Mouse (Mus musculus) heart, embryonic 14.5 days (tissue): ENCODE results near the gene Ngrn. TPM values are rescaled to one million over a fixed set of nuclear protein-coding genes. Genes with fewer than 3 reads are reported as not detected.
A peak's percentile ranks its signal among the peaks of the same experiment; 100 is the strongest.

Source experiments
- ATAC-seq: fragments of 200-750 bp; cut with Nextera tagmentation; 2 replicates; pipeline ENCODE4 v1.8.0; 2017; ENCODE audit warnings: low read depth, moderate TSS enrichment; ENCODE audit not compliant: insufficient number of reproducible peaks, insufficient read depth, low FRiP score
- H3K27ac ChIP-seq, 2 experiments: fragments of 200-500 bp in 1 of 2; fragments of 300-500 bp in 1 of 2; sonication (generic) in 1 of 2; replicated peaks in 1 of 2; 2 replicates each; pipeline ENCODE4 v1.5.1; 2012 to 2014; ENCODE audit warnings: low read depth in 2 of 2, low read length in 2 of 2, control low read depth in 1 of 2, mild to moderate bottlenecking in 1 of 2, mixed read lengths in 1 of 2; ENCODE audit not compliant: control insufficient read depth in 1 of 2, insufficient read depth in 1 of 2
- H3K27me3 ChIP-seq: fragments of 300-500 bp; sonication (generic); 2 replicates; pipeline ENCODE4 v1.6.1; 2014; ENCODE audit warnings: mild to moderate bottlenecking, low read length, control low read depth; ENCODE audit not compliant: control insufficient read depth, insufficient read depth
- H3K36me3 ChIP-seq: fragments of 300-500 bp; sonication (generic); 2 replicates; pipeline ENCODE4 v1.6.1; 2014; ENCODE audit warnings: mild to moderate bottlenecking, control low read depth, low read length, mixed read lengths; ENCODE audit not compliant: control insufficient read depth, insufficient read depth
- H3K4me1 ChIP-seq, 2 experiments: fragments of 200-500 bp in 1 of 2; fragments of 300-500 bp in 1 of 2; sonication (generic) in 1 of 2; 2 replicates each; pipeline ENCODE4 v1.6.1; 2012 to 2014; ENCODE audit warnings: low read length in 2 of 2, control low read depth in 1 of 2, mixed read lengths in 1 of 2; ENCODE audit not compliant: control insufficient read depth in 2 of 2, insufficient read depth in 2 of 2
- H3K4me2 ChIP-seq: fragments of 300-500 bp; sonication (generic); 2 replicates; pipeline ENCODE4 v1.6.1; 2014; ENCODE audit warnings: mild to moderate bottlenecking, low read length
- H3K4me3 ChIP-seq, 2 experiments: fragments of 200-500 bp in 1 of 2; fragments of 300-500 bp in 1 of 2; sonication (generic) in 1 of 2; 2 replicates each; pipeline ENCODE4 v1.5.1; 2012 to 2014; ENCODE audit warnings: low read length in 2 of 2, mild to moderate bottlenecking in 2 of 2, control low read depth in 1 of 2, low read depth in 1 of 2, moderate library complexity in 1 of 2; ENCODE audit not compliant: control insufficient read depth in 1 of 2, insufficient read depth in 1 of 2
- H3K9ac ChIP-seq: fragments of 300-500 bp; sonication (generic); 2 replicates; pipeline ENCODE4 v1.6.1; 2014; ENCODE audit warnings: mild to moderate bottlenecking, low read length
- H3K9me3 ChIP-seq: fragments of 300-500 bp; sonication (generic); 2 replicates; pipeline ENCODE4 v1.6.1; 2016; ENCODE audit warnings: low read length, control low read depth; ENCODE audit not compliant: control insufficient read depth
- WGBS: fragments of 180-500 bp; shearing (Covaris S2); extraction: QIAGEN DNeasy Blood & Tissue Kit; methylation state at CpG from one replicate; pipeline ENCODE4 v1.1.7; 2014; 5-methylcytosine and 5-hydroxymethylcytosine counted together
- polyA plus RNA-seq: library from polyadenylated mRNA; unstranded; fragments of >200 nt; fragmentation: Nextera tagmentation; extraction: Ambion mirVana; gene quantifications from 2 replicates; pipeline ENCODE4 v1.2.1, GENCODE M21; 2014

Ngrn gene
- polyA plus RNA-seq, 1 experiment from 2014 or later, result 42.8 TPM

DNA sequence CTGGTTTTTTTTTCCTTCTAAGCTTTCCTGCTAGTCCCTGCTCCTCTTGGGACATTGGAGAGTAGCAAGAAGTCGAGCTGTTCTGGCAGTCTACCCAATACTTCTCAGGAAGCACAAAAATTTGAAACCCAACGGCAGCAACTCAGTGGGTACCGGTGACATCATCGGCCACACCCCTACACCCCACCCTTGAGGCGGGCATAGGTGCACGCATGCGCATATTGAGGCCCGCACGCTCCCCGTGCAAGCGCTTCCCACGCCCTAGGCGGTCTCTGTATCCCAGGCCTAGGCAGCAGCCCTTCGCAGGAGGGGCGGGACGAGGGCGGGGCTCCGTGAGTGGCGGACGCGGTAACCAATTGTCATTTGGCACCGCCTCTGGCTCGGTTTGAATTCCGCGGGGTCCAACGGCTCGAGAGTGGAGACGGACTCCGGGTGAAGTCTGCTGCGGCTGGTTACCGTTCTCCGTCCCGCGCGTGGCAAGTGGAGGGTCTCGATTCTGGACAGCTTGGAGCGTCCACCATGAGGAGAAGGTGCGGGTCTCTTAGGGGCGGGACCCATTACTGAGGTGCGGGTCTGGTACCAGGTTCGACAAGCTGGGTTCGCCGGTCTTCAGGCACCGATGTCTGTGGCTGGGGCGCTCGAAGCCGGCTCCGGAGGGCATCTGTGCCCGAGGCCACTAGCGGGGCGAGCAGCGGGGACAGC lies 33.2 kb downstream of the Ngrn start, which contains the start of gene Prc1:
Prc1 (plus strand) TSS at position 389 of the 702 bp plus-strand sequence.
- Histone ChIP-seq H3K4me2 (peak within 1 kb of the TSS; percentile 77), H3K9ac (peak within 1 kb of the TSS; percentile 91), H3K36me3 (peaks cover 26% of the 10 kb centered on the region), H3K4me1 (peaks cover 5 to 22% of the 10 kb centered on the region in 2 experiments), H3K9me3 (no peaks in the 10 kb centered on the region), H3K27ac (peak within 1 kb of the TSS; percentile 74 to 88), H3K4me3 (peak within 1 kb of the TSS; percentile 89 to 90), H3K27me3 (no peaks in the 10 kb centered on the region)
- peak; percentile 100 for ATAC-seq
- under 1% methylated on average over 52 of the region's 52 CpGs for WGBS

DNA sequence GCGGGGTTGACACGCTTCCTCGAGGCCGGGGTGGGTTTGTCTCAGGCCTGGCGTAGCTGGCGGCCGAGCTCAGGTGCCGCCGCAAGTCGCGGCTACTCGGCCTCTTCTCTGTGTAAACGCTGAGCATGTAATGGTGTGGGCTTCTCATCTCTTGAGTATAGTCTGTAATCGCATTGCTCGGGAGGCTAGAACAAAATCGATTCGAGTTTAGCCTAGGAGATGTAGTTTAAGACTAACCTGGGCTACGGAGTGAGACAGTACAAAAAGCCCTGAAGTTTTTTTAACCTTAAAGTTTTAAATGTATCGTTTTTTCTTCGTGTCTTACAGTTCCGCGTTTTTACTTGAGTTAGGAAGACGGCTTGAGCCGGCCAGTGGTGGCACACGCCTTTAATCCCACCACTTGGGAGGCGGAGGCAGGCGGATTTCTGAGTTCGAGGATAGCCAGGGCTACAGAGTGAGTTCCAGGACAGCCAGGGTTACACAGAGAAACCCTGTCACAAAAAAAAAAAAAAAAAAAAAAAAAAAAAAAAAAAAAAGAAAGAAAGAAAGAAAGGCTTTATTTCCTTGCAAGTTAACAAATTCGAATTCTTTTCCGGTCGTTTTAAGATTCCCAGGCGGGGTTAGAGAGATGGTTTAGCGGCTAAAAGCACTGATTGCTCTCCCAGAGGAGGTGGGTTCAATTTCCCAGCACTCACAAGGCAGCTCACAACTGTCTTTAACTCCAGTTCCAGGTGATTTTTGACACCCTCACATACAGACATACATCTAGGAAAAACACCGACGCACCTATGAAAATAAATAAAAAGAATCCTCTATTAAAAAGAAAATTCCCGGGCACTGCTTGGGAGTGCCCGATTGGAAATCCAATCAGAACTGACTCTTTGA lies 34.0 kb downstream of the Ngrn start:
- H3K27ac ChIP-seq, result peak overlapping the region; percentile 74 to 88
- no peaks in the 10 kb centered on the region for H3K27me3 ChIP-seq
- H3K4me2 ChIP-seq, result peak overlapping the region; percentile 77
- peak overlapping the region; percentile 91 for H3K9ac ChIP-seq
- H3K4me1 ChIP-seq, result peaks cover 5 to 22% of the 10 kb centered on the region in 2 experiments
- ATAC-seq, result peak; percentile 51
- H3K36me3 ChIP-seq, result peaks cover 27% of the 10 kb centered on the region
- H3K9me3 ChIP-seq, result no peaks in the 10 kb centered on the region
- WGBS, result 8% methylated on average over 37 of the region's 37 CpGs
- H3K4me3 ChIP-seq, result peak overlapping the region; percentile 89 to 90

GRCm38 (mm10) chr7:80296462-80296861 lies 35.4 kb downstream of the Ngrn start:
- Histone ChIP-seq H3K27me3 (no peaks in the 10 kb centered on the region), H3K4me1 (peaks cover 5 to 22% of the 10 kb centered on the region in 2 experiments), H3K4me3 (no peak overlapping the region), H3K36me3 (peaks cover 31% of the 10 kb centered on the region), H3K9ac (no peak overlapping the region), H3K9me3 (no peaks in the 10 kb centered on the region), H3K4me2 (peak overlapping the region; percentile 77), H3K27ac (no peak overlapping the region)
- 94% methylated on average over 6 of the region's 6 CpGs for WGBS
- ATAC-seq, result no peak

- Histone ChIP-seq H3K9me3 (no peaks in the 10 kb centered on the region), H3K9ac (no peak overlapping the region), H3K27ac (no peak overlapping the region), H3K4me3 (no peak overlapping the region), H3K27me3 (no peaks in the 10 kb centered on the region), H3K4me1 (peaks cover 5 to 22% of the 10 kb centered on the region in 2 experiments), H3K36me3 (peaks cover 35% of the 10 kb centered on the region), H3K4me2 (no peak overlapping the region; the same call in 1 of the 2 replicates)
- WGBS, result 59% methylated on average over 3 of the region's 3 CpGs
- no peak for ATAC-seq
Measured at GRCm38 (mm10) chr7:80297041-80297440, 36.0 kb downstream of the Ngrn start.

DNA sequence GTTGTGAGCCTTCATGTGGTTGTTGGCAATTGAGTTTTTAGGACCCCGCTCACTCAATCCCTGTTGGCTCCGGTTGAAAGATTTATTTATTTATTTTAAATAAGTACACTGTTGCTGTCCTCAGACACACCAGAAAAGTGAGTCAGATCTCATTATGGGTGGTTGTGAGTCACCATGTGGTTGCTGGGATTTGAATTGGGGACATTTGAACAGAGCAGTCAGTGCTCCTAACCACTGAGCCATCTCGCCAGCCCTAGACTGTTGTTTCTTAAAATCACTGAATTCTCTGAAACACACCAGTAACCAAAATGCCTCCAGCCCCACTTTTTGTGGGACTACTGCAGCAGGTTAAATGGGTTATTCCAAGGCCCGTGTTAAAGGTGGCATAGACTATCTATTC lies 37.7 kb downstream of the Ngrn start:
- H3K4me3 ChIP-seq, result no peak overlapping the region
- ATAC-seq, result no peak
- no peak overlapping the region for H3K4me2 ChIP-seq
- H3K4me1 ChIP-seq, result peaks cover 5 to 22% of the 10 kb centered on the region in 2 experiments
- no peak overlapping the region for H3K27ac ChIP-seq
- 97% methylated on average over 4 of the region's 4 CpGs for WGBS
- no peak overlapping the region for H3K9ac ChIP-seq
- peaks cover 50% of the 10 kb centered on the region for H3K36me3 ChIP-seq
- H3K9me3 ChIP-seq, result no peaks in the 10 kb centered on the region
- H3K27me3 ChIP-seq, result no peaks in the 10 kb centered on the region

DNA sequence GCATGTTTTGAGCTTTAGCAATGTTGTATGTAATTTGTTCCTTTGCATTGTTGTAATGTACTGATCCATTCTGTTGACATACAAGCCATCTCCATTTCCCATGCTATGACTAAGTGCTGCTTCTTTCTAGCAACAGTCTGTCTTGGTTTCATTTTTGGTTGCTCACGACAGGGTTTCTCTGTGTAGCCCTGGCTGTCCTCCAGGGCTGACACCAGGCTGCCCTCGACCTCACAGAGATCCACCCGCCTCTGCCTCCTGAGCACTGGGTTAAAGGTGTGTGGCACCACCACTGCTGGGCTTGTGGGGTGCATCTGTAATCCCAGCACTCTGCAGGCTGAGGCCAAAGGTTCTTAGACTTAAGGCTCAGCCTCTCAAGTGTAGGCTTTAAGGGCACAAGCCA lies 38.6 kb downstream of the Ngrn start:
- no peaks in the 10 kb centered on the region for H3K27me3 ChIP-seq
- no peak overlapping the region for H3K4me3 ChIP-seq
- no peak overlapping the region for H3K27ac ChIP-seq
- no peak for ATAC-seq
- no peak overlapping the region for H3K4me2 ChIP-seq
- H3K9me3 ChIP-seq, result no peaks in the 10 kb centered on the region
- 92% methylated on average over 3 of the region's 3 CpGs for WGBS
- peaks cover 5 to 22% of the 10 kb centered on the region in 2 experiments for H3K4me1 ChIP-seq
- peaks cover 59% of the 10 kb centered on the region for H3K36me3 ChIP-seq
- H3K9ac ChIP-seq, result no peak overlapping the region

GRCm38 (mm10) chr7:80301522-80301921 lies 40.5 kb downstream of the Ngrn start:
- no peak for ATAC-seq
- 85% methylated on average over 2 of the region's 2 CpGs for WGBS
- H3K9me3 ChIP-seq, result no peaks in the 10 kb centered on the region
- H3K9ac ChIP-seq, result no peak overlapping the region
- H3K4me3 ChIP-seq, result no peak overlapping the region
- H3K4me2 ChIP-seq, result no peak overlapping the region
- no peaks in the 10 kb centered on the region for H3K27me3 ChIP-seq
- H3K36me3 ChIP-seq, result peaks cover 78% of the 10 kb centered on the region
- H3K27ac ChIP-seq, result no peak overlapping the region
- H3K4me1 ChIP-seq, result peaks cover 3 to 8% of the 10 kb centered on the region in 2 experiments; a peak in 3 of 4 replicates
